Mouse (Mus musculus) testis, adult 2 months (tissue): ENCODE measurements around the gene Nfyc.

Source experiments
- CTCF ChIP-seq: fragments of 200-500 bp; IDR thresholded peaks from 2 replicates; pipeline ENCODE4 v1.5.1; 2012; ENCODE audit warnings: low read depth, mild to moderate bottlenecking, inconsistent platforms, low read length, moderate library complexity; ENCODE audit not compliant: control insufficient read depth, insufficient read depth, insufficient replicate concordance
- POLR2A ChIP-seq: fragments of 200-500 bp; IDR thresholded peaks from 2 replicates; pipeline ENCODE4 v1.6.1; 2012; ENCODE audit warnings: low read depth, mild to moderate bottlenecking, inconsistent platforms, low read length, moderate library complexity; ENCODE audit not compliant: control insufficient read depth

DNA sequence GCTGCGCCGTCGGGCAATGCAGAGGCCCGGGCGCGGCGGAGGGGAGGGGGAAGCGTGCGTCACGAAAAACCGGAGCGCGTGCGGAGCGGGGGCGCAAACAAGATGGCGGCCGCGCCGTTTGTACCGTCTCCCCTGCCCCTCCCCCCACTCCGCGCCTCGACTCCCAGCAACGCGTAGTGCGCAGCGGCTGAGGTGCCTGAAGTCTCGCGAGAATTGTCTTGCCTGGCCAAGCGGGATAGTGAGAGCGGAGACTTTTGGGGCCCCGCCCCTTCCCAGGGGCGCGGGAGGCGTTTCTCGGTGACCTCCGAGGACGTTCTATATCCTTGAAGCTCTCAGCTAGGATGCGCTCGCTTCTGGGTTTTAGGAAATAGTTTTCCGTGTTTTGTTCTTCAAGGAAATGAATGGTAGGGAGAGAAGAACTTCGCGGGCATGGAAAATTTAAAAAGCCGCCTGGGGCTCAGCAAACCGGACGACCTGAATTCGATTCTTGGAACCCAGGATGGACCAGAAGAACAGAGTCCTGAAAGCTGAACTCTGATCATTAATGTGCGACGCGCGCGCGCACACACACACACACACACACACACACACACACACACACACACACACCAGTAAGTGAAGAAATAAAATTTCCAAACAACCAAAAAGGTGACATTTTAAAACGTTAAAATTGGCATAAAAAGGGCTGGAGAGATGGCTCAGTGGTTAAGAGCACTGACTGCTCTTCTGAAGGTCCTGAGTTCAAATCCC lies 5.6 kb downstream of the Nfyc start:
- TF ChIP-seq CTCF (no peak), POLR2A (0 out of 2 replicates have a peak, but pooled peaks have one; percentile 39)
